Mouse (Mus musculus): ENCODE measurements at regions not wholly inside any gene's neighbourhood (a gene's known extent, or its start where the extent isn't known, plus 50 kb on each side); places are given as distances from the start of the nearest gene placed in this dataset.

- TF ChIP-seq CTCF (IDR thresholded peaks at IDR 0.05), result no peak
- intact Hi-C loops (cut with DNase I), result no loop called here
- no peak overlapping the region for H3K27ac ChIP-seq
- H3K4me3 ChIP-seq, result no peak overlapping the region
- DNase-seq, result no peak
Measured at GRCm38 (mm10) chr1:45100966-45101365, 210.4 kb upstream of the Col3a1 start.

GRCm38 (mm10) chr1:45116409-45117144 lies 194.8 kb upstream of the Col3a1 start:
- no peak for TF ChIP-seq CTCF (IDR thresholded peaks at IDR 0.05)
- Histone ChIP-seq H3K4me3 (no peak overlapping the region), H3K27ac (no peak overlapping the region)
- intact Hi-C loops (cut with DNase I), result no loop called here
- DNase-seq, result no peak

- no peak for TF ChIP-seq CTCF (IDR thresholded peaks at IDR 0.05)
- intact Hi-C loops (cut with DNase I), result no loop called here
- Histone ChIP-seq H3K4me3 (no peak overlapping the region), H3K27ac (no peak overlapping the region)
- DNase-seq, result no peak
Measured at GRCm38 (mm10) chr1:45135152-45135714, 176.1 kb upstream of the Col3a1 start.

GRCm38 (mm10) chr1:45147019-45147418 lies 164.3 kb upstream of the Col3a1 start:
- Histone ChIP-seq H3K27ac (no peak overlapping the region), H3K4me3 (no peak overlapping the region)
- no peak for TF ChIP-seq CTCF (IDR thresholded peaks at IDR 0.05)
- intact Hi-C loops (cut with DNase I), result no loop called here
- DNase-seq, result no peak

GRCm38 (mm10) chr1:45181632-45182031 lies 129.7 kb upstream of the Col3a1 start:
- TF ChIP-seq CTCF (IDR thresholded peaks at IDR 0.05), result no peak
- Histone ChIP-seq H3K4me3 (no peak overlapping the region), H3K27ac (no peak overlapping the region)
- intact Hi-C loops (cut with DNase I), result no loop called here
- no peak for DNase-seq

- no peak for TF ChIP-seq CTCF (IDR thresholded peaks at IDR 0.05)
- intact Hi-C loops (cut with DNase I), result no loop called here
- Histone ChIP-seq H3K4me3 (no peak overlapping the region), H3K27ac (no peak overlapping the region)
- no peak for DNase-seq
Measured at GRCm38 (mm10) chr1:45185341-45185740, 126.0 kb upstream of the Col3a1 start.

GRCm38 (mm10) chr1:45207926-45208325 lies 103.4 kb upstream of the Col3a1 start:
- Histone ChIP-seq H3K27ac (no peak overlapping the region), H3K4me3 (no peak overlapping the region)
- intact Hi-C loops (cut with DNase I), result no loop called here
- no peak for TF ChIP-seq CTCF (IDR thresholded peaks at IDR 0.05)
- DNase-seq, result no peak

- intact Hi-C loops (cut with DNase I), result no loop called here
- Histone ChIP-seq H3K27ac (no peak overlapping the region), H3K4me3 (no peak overlapping the region)
- TF ChIP-seq CTCF (IDR thresholded peaks at IDR 0.05), result no peak
- no peak for DNase-seq
Measured at GRCm38 (mm10) chr1:45216272-45216671, 95.1 kb upstream of the Col3a1 start.

Measured in gastrocnemius, adult 2 months (tissue).